Mouse (Mus musculus) mouse embryonic stem cell (cell line): ENCODE measurements around the gene Hilpda.

Experiments
- in situ Hi-C, 2 experiments: fragments of 300-500 bp; cut with MboI; formaldehyde crosslinking; loops; 1 replicate in 1 of 2; 3 replicates in 1 of 2; pipeline ENCODE4 v1.14.3; 2019 to 2020; ENCODE audit warnings: low sequenced_read_pairs in 2 of 2, low pct_unique_long_range_greater_than_20kb in 1 of 2, mixed read lengths in 1 of 2; ENCODE audit not compliant: unreplicated experiment in 1 of 2

Hilpda gene

DNA sequence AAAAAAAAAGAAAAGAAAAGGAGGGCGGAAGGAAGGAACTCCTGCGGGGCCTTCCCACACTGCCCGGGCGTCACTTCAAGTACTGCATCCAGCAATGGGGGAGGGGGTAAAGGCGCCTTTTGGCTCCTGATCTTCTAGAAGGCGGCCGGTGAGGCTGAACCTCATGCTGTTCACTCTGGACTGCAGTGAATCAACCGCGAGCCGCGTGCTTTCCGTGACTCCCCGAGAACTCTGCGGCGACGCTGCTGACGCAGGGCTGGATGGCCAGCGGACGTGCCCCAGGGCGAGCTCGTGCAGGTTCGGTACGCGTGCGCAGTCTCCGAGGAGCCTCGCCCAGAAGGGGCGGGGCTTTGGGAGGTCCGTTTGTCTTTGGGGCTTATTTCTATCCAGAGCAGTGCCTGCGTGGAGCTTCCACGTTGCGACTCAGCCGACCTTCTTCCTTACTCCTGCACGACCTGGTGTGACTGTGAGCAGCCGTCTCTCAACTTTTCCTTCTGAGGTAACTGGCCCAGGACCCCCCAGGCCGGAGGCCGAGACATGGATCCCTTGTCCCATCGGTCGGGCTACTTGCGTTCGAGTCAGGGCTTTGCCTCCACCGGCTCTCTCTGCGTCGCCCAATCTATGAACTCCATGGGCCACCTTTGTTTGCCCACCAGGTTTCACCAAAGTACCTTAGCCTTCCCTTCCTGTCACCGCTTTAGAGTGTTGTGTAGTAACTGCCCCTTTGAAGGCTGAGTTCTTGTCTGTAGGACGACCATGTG is at the start of gene Hilpda:
TSS of gene Hilpda (plus strand) at position 177 of the 761 bp plus-strand sequence.
- in situ Hi-C loops, result loop anchor here in 1 of 2 experiments (10.0 kb wide), 1 partner anchor 68 kb away; no protein-coding TSS in a partner anchor

DNA sequence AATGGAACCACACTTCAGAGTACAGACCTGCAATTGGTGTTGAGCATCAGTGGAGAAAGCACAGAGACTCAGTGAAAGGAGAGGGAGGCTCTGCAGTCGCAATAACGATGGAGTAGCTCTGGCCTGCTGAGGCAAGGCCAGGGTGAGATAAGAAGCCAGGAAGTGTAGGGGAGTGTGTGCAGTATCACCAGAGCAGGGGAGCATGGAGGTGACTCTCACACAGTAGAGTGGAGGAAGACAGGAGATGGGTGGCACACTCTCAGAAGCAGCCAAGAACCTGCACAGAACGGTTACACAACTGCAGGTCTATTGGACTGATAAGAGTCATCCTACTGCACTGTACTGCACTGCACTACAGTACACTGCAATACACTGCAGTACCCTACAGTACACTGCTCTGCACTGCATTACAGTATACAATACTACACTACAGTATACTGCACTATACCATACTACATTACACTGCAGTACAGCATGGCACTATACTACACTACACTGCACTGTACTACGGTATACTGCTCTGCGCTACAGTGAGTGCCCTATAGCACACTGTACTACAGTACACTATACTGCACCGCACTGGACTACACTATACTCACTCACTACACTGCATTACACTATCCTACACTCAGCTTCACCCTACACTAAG is 42.9 kb upstream of the Hilpda start:
- in situ Hi-C loops, result no loop called here

DNA sequence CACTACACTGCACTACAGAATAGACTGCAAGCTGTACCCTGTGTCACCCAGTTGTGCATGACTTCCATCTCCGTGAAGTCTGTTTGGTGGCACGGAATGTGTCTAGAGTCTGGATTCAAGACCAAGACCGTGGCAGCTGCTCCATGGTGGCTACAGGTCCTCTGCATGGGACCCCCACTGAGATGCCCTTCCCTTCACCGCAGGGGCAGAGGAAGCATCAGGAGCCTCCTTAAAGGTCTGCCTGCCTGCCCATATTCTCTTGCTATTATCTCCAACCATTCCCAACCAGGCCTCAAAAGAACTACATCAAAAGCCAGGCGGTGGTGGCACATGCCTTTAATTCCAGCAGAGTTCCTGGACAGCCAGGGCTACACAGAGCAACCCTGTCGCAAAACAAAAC is 41.9 kb upstream of the Hilpda start:
- in situ Hi-C loops, result no loop called here

- in situ Hi-C loops, result no loop called here
Observed at GRCm38 (mm10) chr6:29231799-29232198, 40.5 kb upstream of the Hilpda start.

DNA sequence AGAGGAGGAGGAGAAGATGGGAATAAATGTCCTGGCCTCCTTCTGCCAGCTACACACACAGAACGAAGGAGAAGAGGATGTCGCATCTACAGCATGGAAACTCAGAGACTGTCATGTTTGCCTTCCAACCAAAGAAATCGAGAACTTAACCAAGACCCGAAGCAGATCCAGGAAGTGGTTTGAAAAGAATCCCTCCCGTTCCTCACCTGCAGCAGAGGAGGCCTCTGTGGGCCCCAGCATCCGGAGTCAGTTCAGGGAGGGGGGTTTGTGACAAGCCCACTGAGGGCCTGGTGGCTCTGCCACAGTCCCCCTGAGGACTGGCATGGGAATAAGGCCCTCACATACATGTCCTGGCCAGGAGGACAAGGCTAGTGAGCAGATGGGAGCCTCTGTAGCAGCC is 40.0 kb upstream of the Hilpda start:
- in situ Hi-C loops, result no loop called here

DNA sequence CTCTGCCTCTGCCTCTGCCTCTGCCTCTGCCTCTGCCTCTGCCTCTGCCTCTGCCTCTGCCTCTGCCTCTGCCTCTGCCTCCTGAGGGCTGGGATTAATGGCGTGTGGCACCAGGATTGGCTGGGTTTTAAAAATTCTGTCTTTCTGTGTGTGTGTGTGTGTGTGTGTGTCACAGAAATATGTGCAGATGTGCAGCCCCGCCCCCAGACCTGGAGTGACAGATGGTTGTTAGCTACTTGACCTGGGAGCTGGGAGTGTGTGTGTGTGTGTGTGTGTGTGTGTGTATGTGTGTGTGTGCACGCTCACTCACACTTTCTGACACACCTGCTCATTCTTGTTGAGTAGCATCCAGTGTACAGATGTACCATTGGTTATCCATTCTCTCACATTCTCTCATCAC is 38.6 kb upstream of the Hilpda start:
- in situ Hi-C loops, result no loop called here

- in situ Hi-C loops, result no loop called here
Observed at GRCm38 (mm10) chr6:29234272-29234671, 38.0 kb upstream of the Hilpda start.

GRCm38 (mm10) chr6:29240806-29241205 is 31.5 kb upstream of the Hilpda start:
- in situ Hi-C loops, result loop anchor here in 1 of 2 experiments (5.0 kb wide), 1 partner anchor 36 kb away; the partner anchor contains the start of gene Fam71f2

DNA sequence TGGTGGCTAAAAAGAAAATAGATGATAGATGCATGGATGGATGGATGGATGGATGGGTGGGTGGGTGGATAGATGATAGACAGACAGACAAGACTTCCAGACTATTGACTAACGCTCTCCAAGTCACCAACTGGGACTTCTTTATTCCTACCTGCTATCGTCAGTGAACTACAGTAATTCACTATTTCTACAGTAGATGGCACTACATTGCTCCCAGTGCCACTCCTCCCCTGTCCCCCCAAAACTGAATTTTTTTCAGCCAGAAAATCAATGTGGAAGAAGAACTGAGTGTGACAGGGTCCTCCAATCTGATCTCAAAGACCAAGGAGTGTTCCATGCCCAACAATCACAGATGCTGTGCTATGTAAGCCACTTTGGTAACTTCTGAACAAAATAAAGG is 30.6 kb upstream of the Hilpda start:
- in situ Hi-C loops, result loop anchor here in 1 of 2 experiments (5.0 kb wide), 1 partner anchor 36 kb away; the partner anchor contains the start of gene Fam71f2

GRCm38 (mm10) chr6:29242265-29242664 is 30.0 kb upstream of the Hilpda start:
- in situ Hi-C loops, result loop anchor here in 1 of 2 experiments (5.0 kb wide), 1 partner anchor 35 kb away; the partner anchor contains the start of gene Fam71f2

- in situ Hi-C loops, result no loop called here
Observed at GRCm38 (mm10) chr6:29245272-29246120, 26.8 kb upstream of the Hilpda start.

- in situ Hi-C loops, result no loop called here
Observed at GRCm38 (mm10) chr6:29246183-29246582, 26.1 kb upstream of the Hilpda start.

DNA sequence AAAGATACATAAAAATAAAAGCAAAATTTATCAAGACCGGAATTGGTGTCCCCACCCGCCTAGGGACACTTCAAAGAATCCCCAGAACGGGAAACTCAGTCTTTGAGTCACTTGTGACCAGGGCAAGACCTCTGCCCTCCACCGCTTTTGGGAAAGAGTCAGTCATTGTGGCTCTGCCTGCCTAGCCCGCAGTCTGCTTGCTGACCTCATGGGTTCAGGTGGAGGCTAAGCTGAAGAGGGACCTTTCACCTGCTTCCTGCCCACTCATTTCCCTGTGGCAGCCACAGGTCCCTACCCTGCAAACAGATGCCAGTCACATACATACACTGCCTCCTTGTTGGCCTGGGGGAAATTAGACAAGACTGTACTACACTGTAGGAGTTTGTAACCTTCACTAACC is 25.7 kb upstream of the Hilpda start:
- in situ Hi-C loops, result no loop called here

- in situ Hi-C loops, result no loop called here
Observed at GRCm38 (mm10) chr6:29247072-29247471, 25.2 kb upstream of the Hilpda start.

DNA sequence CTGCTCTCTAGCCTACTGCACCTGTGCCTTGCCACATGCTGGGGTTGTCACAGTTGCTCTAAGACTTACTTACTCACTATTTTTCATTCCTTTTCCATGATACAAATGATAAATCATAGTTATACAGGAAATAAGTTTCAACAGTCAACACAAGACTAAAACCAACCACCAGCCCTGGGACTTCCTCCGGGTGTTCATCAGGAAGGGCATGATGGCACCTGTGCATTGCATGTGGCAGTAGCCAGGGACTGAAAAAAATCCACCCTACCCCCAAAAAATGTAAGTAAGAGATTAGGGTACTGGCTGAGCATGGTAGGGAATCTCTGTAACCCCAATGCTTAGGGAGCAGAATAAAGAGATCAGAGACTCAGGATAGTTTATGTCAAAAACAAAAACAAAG is 12.9 kb upstream of the Hilpda start:
- in situ Hi-C loops, result no loop called here

- in situ Hi-C loops, result no loop called here
Observed at GRCm38 (mm10) chr6:29261831-29262230, 10.5 kb upstream of the Hilpda start.

DNA sequence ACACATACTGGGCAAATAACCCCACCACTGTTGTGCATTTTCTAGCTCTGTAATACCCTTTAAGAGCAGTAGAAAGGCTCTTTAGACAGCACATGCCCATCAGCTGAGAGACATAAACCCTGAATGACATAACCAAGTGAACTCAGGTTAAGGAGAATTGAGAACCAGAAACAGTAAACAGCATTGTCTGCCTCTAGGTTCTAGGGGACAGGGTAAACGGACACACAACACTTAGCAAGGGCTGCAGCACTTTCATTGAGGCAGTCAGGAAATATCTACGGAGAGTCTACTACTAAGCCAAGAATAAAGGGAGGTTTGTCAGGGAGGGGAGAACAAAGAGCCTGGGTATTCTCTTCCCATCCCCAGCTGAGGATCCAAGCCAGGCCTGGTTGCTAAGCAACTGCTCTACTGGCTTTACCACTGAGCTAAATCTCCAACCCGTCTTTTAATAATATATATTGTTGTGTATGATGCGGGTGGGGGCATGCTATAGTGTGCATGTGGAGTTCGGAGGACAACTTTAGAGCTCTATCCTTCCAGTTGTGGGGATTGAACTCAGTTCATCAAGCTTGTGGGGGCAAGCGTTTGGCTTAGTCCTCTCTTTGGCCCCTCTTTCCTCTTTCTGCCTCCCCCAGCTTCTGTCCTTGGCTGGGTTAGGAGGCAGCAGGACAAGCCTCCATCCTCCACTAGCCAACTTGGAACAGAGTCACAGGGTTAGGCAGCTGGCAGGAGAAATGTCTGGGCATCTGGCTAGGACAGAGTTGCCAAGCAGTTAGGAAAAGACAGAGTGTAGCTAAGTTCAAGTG is 8.4 kb upstream of the Hilpda start:
- in situ Hi-C loops, result no loop called here

- in situ Hi-C loops, result no loop called here
Observed at GRCm38 (mm10) chr6:29264456-29264781, 7.9 kb upstream of the Hilpda start.
